In genomic region chr9:78108796-78109239, GRCm38 (mm10) we compare ENCODE assay signal across 8 mouse cellular contexts. TPM values are rescaled to one million over a fixed set of nuclear protein-coding genes. Genes with fewer than 3 reads are reported as not detected.
DNase-seq lines count a peak whose midpoint lies in the region; ATAC-seq and TF ChIP-seq lines count a peak whose summit lies in the region.

Gene Fbxo9, minus strand, starts transcription at chr9:78109065.
Gene Ick, plus strand, starts transcription at chr9:78109192.

- H3K9me3 ChIP-seq in heart, embryonic 12.5 days (replicated peaks) = no peaks in the 10 kb centered on the region
- no peaks in the 10 kb centered on the region for H3K9me3 ChIP-seq in kidney, postnatal 0 days (replicated peaks; ENCODE audit: low read length)
- no peaks in the 10 kb centered on the region for H3K9me3 ChIP-seq in liver, embryonic 11.5 days (ENCODE audit: control insufficient read depth, low read length)
- H3K9me3 ChIP-seq in stomach, embryonic 15.5 days = no peaks in the 10 kb centered on the region

- WGBS in heart, embryonic 12.5 days = under 1% methylated on average over 20 of the region's 20 CpGs
- 0% methylated on average over 20 of the region's 20 CpGs for WGBS in kidney, postnatal 0 days
- under 1% methylated on average over 20 of the region's 20 CpGs for WGBS in liver, embryonic 11.5 days
- WGBS in stomach, embryonic 15.5 days = under 1% methylated on average over 20 of the region's 20 CpGs

- ATAC-seq in erythroid progenitor cell, adult 5-6 weeks (replicated peaks; ENCODE audit: low FRiP score, poor library complexity, severe bottlenecking) = peak; percentile 68
- ATAC-seq in heart, embryonic 12.5 days (ENCODE audit: insufficient number of reproducible peaks, low FRiP score) = peak; percentile 89
- peak; percentile 89 for ATAC-seq in kidney, postnatal 0 days (replicated peaks; ENCODE audit: low FRiP score, low read depth)
- ATAC-seq in liver, embryonic 11.5 days (replicated peaks; ENCODE audit: low FRiP score) = peak; percentile 87
- peak; percentile 92 for ATAC-seq in stomach, embryonic 15.5 days (ENCODE audit: insufficient read depth, low FRiP score, low read depth)

- peak within 1 kb of the TSS; percentile 95 for H3K9ac ChIP-seq in heart, embryonic 12.5 days
- peak within 1 kb of the TSS; percentile 92 for H3K9ac ChIP-seq in kidney, postnatal 0 days (ENCODE audit: low read depth, low read length)
- peak within 1 kb of the TSS; percentile 97 for H3K9ac ChIP-seq in liver, embryonic 11.5 days (ENCODE audit: low read depth, low read length)
- H3K9ac ChIP-seq in stomach, embryonic 15.5 days = peak within 1 kb of the TSS; percentile 73

- no peak for TF ChIP-seq CTCF in kidney, postnatal 0 days (IDR thresholded peaks at IDR 0.05; ENCODE audit: low read depth)

- H3K4me1 ChIP-seq in heart, embryonic 12.5 days (replicated peaks) = peaks cover 15% of the 10 kb centered on the region
- peaks cover 15% of the 10 kb centered on the region; the same call in 1 of the 2 replicates for H3K4me1 ChIP-seq in kidney, postnatal 0 days (replicated peaks; ENCODE audit: insufficient read depth, low read length)
- H3K4me1 ChIP-seq in liver, embryonic 11.5 days (replicated peaks; ENCODE audit: control insufficient read depth, insufficient read depth, low read length) = peaks cover 22% of the 10 kb centered on the region
- peaks cover 10% of the 10 kb centered on the region for H3K4me1 ChIP-seq in stomach, embryonic 15.5 days

- H3K36me3 ChIP-seq in heart, embryonic 12.5 days = peaks cover 10% of the 10 kb centered on the region; the same call in 1 of the 2 replicates
- no peaks in the 10 kb centered on the region for H3K36me3 ChIP-seq in kidney, postnatal 0 days (ENCODE audit: insufficient read depth, low read length)
- no peaks in the 10 kb centered on the region for H3K36me3 ChIP-seq in liver, embryonic 11.5 days (ENCODE audit: control insufficient read depth, insufficient read depth, low read length)
- H3K36me3 ChIP-seq in stomach, embryonic 15.5 days = no peaks in the 10 kb centered on the region

- H3K4me2 ChIP-seq in heart, embryonic 12.5 days = peak within 1 kb of the TSS; percentile 81
- peak within 1 kb of the TSS; percentile 83 for H3K4me2 ChIP-seq in kidney, postnatal 0 days (ENCODE audit: low read length)
- H3K4me2 ChIP-seq in liver, embryonic 11.5 days = peak within 1 kb of the TSS; percentile 81
- peak within 1 kb of the TSS; percentile 85 for H3K4me2 ChIP-seq in stomach, embryonic 15.5 days

- DNase-seq in CD4-positive helper T cell, adult 2 months (ENCODE audit: low read depth, low spot score) = peak; percentile 97
- DNase-seq in brain, embryonic 18.5 days (ENCODE audit: low read depth, low spot score) = peak; percentile 94
- peak; percentile 98 for DNase-seq in kidney, postnatal 0 days (ENCODE audit: low spot score)
- peak; percentile 82 for DNase-seq in liver, embryonic 11.5 days (ENCODE audit: low spot score)
- DNase-seq in naive thymus-derived CD4-positive, alpha-beta T cell, adult 2 months (ENCODE audit: low read depth) = peak; percentile 96

- H3K27me3 ChIP-seq in heart, embryonic 12.5 days (replicated peaks) = no peaks in the 10 kb centered on the region
- H3K27me3 ChIP-seq in kidney, postnatal 0 days (ENCODE audit: insufficient read depth, low read length) = no peaks in the 10 kb centered on the region
- no peaks in the 10 kb centered on the region for H3K27me3 ChIP-seq in liver, embryonic 11.5 days (replicated peaks; ENCODE audit: control insufficient read depth, insufficient read depth, low read length)
- no peaks in the 10 kb centered on the region for H3K27me3 ChIP-seq in stomach, embryonic 15.5 days (replicated peaks)

- peak within 1 kb of the TSS; percentile 98 for H3K27ac ChIP-seq in heart, embryonic 12.5 days (ENCODE audit: poor library complexity, severe bottlenecking)
- peak within 1 kb of the TSS; percentile 98 for H3K27ac ChIP-seq in kidney, postnatal 0 days
- H3K27ac ChIP-seq in liver, embryonic 11.5 days (ENCODE audit: low read depth, low read length) = peak within 1 kb of the TSS; percentile 91
- peak within 1 kb of the TSS; percentile 95 for H3K27ac ChIP-seq in stomach, embryonic 15.5 days

- peak within 1 kb of the TSS; percentile 93 for H3K4me3 ChIP-seq in heart, embryonic 12.5 days
- peak within 1 kb of the TSS; percentile 85 for H3K4me3 ChIP-seq in kidney, postnatal 0 days (replicated peaks; ENCODE audit: low read depth, low read length)
- peak within 1 kb of the TSS; percentile 85 for H3K4me3 ChIP-seq in liver, embryonic 11.5 days (ENCODE audit: low read depth, low read length)
- peak within 1 kb of the TSS; percentile 70 for H3K4me3 ChIP-seq in stomach, embryonic 15.5 days (replicated peaks)

RNA-seq across cellular contexts. Expression of gene Fbxo9, which starts in this region (rescaled TPM):
- total RNA-seq in erythroid progenitor cell, adult 5-6 weeks (2015; ENCODE audit: low replicate concordance) = 223 and 268 TPM in 2 replicates
- 169 and 259 TPM in 2 replicates for total RNA-seq in erythroid progenitor cell, adult 5-6 weeks (2017; ENCODE audit: low replicate concordance)
- 44.2 and 45.9 TPM in 2 replicates for polyA plus RNA-seq in heart, embryonic 12.5 days (2016; fragmentation: Nextera tagmentation; extraction: Ambion mirVana)
- 49.9 and 50.3 TPM in 2 replicates for polyA plus RNA-seq in kidney, postnatal 0 days (2015; fragmentation: Nextera tagmentation; extraction: Ambion mirVana)
- 56.1 and 56.6 TPM in 2 replicates for polyA plus RNA-seq in liver, embryonic 11.5 days (2014; fragmentation: Nextera tagmentation; extraction: Ambion mirVana)
- 44.1 and 46.1 TPM in 2 replicates for polyA plus RNA-seq in stomach, embryonic 15.5 days (2015; fragmentation: Nextera tagmentation; extraction: Ambion mirVana)

RNA-seq across cellular contexts. Expression of gene Ick, which starts in this region (rescaled TPM):
- 2.1 and 12.3 TPM in 2 replicates for total RNA-seq in erythroid progenitor cell, adult 5-6 weeks (2015; ENCODE audit: low replicate concordance)
- 0.90 and 5.2 TPM in 2 replicates for total RNA-seq in erythroid progenitor cell, adult 5-6 weeks (2017; ENCODE audit: low replicate concordance)
- polyA plus RNA-seq in heart, embryonic 12.5 days (2016; fragmentation: Nextera tagmentation; extraction: Ambion mirVana) = 15.8 and 18.8 TPM in 2 replicates
- polyA plus RNA-seq in kidney, postnatal 0 days (2015; fragmentation: Nextera tagmentation; extraction: Ambion mirVana) = 21.9 and 22.8 TPM in 2 replicates
- polyA plus RNA-seq in liver, embryonic 11.5 days (2014; fragmentation: Nextera tagmentation; extraction: Ambion mirVana) = 15.9 and 16.7 TPM in 2 replicates
- 20.8 and 25.9 TPM in 2 replicates for polyA plus RNA-seq in stomach, embryonic 15.5 days (2015; fragmentation: Nextera tagmentation; extraction: Ambion mirVana)

Comparison
In these comparisons a context has a peak if more than half of its experiments do, and no peak if none do; other contexts are left out.
1. Peak in every context shown above with its lines: DNase-seq, ATAC-seq, H3K4me3 ChIP-seq and H3K27ac ChIP-seq.